9 mouse cellular contexts compared by ENCODE assay signal in genomic region chr9:56727703-56728684, GRCm38 (mm10).
A peak's percentile ranks its signal among the peaks of the same experiment; 100 is the strongest.
DNase-seq lines count a peak whose midpoint lies in the region; ATAC-seq lines count a peak whose summit lies in the region.
"Had no signal": no experiment of that assay in that cellular context is flagged by ENCODE, and none has a peak within 500 bp of the region (broad histone marks: within the 10 kb centered on the region; RNA-seq: fewer than 3 reads in every experiment).

No protein-coding gene starts in this region.

- WGBS in forebrain, embryonic 10.5 days: 61% methylated on average over 15 of the region's 15 CpGs
- WGBS in forebrain, embryonic 11.5 days: 53% methylated on average over 15 of the region's 15 CpGs
- 27% methylated on average over 15 of the region's 15 CpGs for WGBS in forebrain, embryonic 14.5 days
- WGBS in hindbrain, embryonic 16.5 days: 14% methylated on average over 15 of the region's 15 CpGs
- WGBS in midbrain, embryonic 16.5 days: 17% methylated on average over 15 of the region's 15 CpGs

- H3K4me2 ChIP-seq in forebrain, embryonic 11.5 days (ENCODE audit: low read depth, low read length, severe bottlenecking): no peak overlapping the region
- H3K4me2 ChIP-seq in forebrain, embryonic 14.5 days (ENCODE audit: low read length): no peak overlapping the region
- H3K4me2 ChIP-seq in hindbrain, embryonic 16.5 days (ENCODE audit: low read length): peak overlapping the region; percentile 31; the same call in 1 of the 2 replicates
- 0 out of 2 replicates have a peak overlapping the region, but pooled peaks have one; percentile 0 for H3K4me2 ChIP-seq in midbrain, embryonic 16.5 days (ENCODE audit: low read length)
- H3K4me2 ChIP-seq: liver, embryonic 15.5 days had no signal

- peaks cover 33% of the 10 kb centered on the region for H3K4me1 ChIP-seq in forebrain, embryonic 10.5 days
- peaks cover 8% of the 10 kb centered on the region for H3K4me1 ChIP-seq in forebrain, embryonic 11.5 days (replicated peaks; ENCODE audit: control insufficient read depth, insufficient read depth, low read length)
- peaks cover 10% of the 10 kb centered on the region for H3K4me1 ChIP-seq in forebrain, embryonic 14.5 days (ENCODE audit: control insufficient read depth, insufficient read depth, low read length)
- H3K4me1 ChIP-seq in hindbrain, embryonic 16.5 days (ENCODE audit: control insufficient read depth, insufficient read depth, low read depth, low read length): peaks cover 17% of the 10 kb centered on the region
- peaks cover 21% of the 10 kb centered on the region for H3K4me1 ChIP-seq in midbrain, embryonic 16.5 days (ENCODE audit: control insufficient read depth, insufficient read depth, low read length)
- H3K4me1 ChIP-seq: liver, embryonic 15.5 days had no signal

- no peaks in the 10 kb centered on the region for H3K9me3 ChIP-seq in forebrain, embryonic 10.5 days
- no peaks in the 10 kb centered on the region for H3K9me3 ChIP-seq in forebrain, embryonic 11.5 days (ENCODE audit: control insufficient read depth, low read length)
- no peaks in the 10 kb centered on the region for H3K9me3 ChIP-seq in forebrain, embryonic 14.5 days (replicated peaks; ENCODE audit: control insufficient read depth, low read length)
- no peaks in the 10 kb centered on the region for H3K9me3 ChIP-seq in hindbrain, embryonic 16.5 days (ENCODE audit: control insufficient read depth, low read length)
- no peaks in the 10 kb centered on the region for H3K9me3 ChIP-seq in midbrain, embryonic 16.5 days (replicated peaks; ENCODE audit: control insufficient read depth, low read length, poor library complexity, severe bottlenecking)
- H3K9me3 ChIP-seq: liver, embryonic 15.5 days had no signal

- no peaks in the 10 kb centered on the region for H3K36me3 ChIP-seq in forebrain, embryonic 10.5 days (replicated peaks)
- H3K36me3 ChIP-seq in forebrain, embryonic 11.5 days (ENCODE audit: control insufficient read depth, insufficient read depth, low read length): no peaks in the 10 kb centered on the region
- H3K36me3 ChIP-seq in forebrain, embryonic 14.5 days (ENCODE audit: control insufficient read depth, insufficient read depth, low read length): no peaks in the 10 kb centered on the region
- no peaks in the 10 kb centered on the region for H3K36me3 ChIP-seq in hindbrain, embryonic 16.5 days (ENCODE audit: control insufficient read depth, insufficient read depth, low read length)
- H3K36me3 ChIP-seq in midbrain, embryonic 16.5 days (ENCODE audit: control insufficient read depth, insufficient read depth, low read length): no peaks in the 10 kb centered on the region
- H3K36me3 ChIP-seq: liver, embryonic 15.5 days had no signal

- H3K27ac ChIP-seq in forebrain, embryonic 10.5 days: peak overlapping the region; percentile 13; the same call in 1 of the 2 replicates
- H3K27ac ChIP-seq in forebrain, embryonic 11.5 days (ENCODE audit: low read depth, low read length): no peak overlapping the region
- peak overlapping the region; percentile 52; the same call in 1 of the 2 replicates for H3K27ac ChIP-seq in forebrain, embryonic 14.5 days (ENCODE audit: low read depth, low read length)
- peak overlapping the region; percentile 75 for H3K27ac ChIP-seq in hindbrain, embryonic 16.5 days (ENCODE audit: low read depth, low read length)
- peak overlapping the region; percentile 66 for H3K27ac ChIP-seq in midbrain, embryonic 16.5 days (ENCODE audit: low read length)
- H3K27ac ChIP-seq: liver, embryonic 15.5 days had no signal

- no peak for DNase-seq in forebrain, embryonic 10.5 days (ENCODE audit: extremely low spot score, low spot score)
- no peak for DNase-seq in forebrain, embryonic 11.5 days (ENCODE audit: low spot score)
- DNase-seq in MN1 (ENCODE audit: low spot score): peak; percentile 91
- DNase-seq in forebrain, embryonic 14.5 days (ENCODE audit: low spot score): peak; percentile 75
- DNase-seq in thymus, postnatal 10 days (ENCODE audit: low spot score in 2 of 2): no peak

- no peak for ATAC-seq in forebrain, embryonic 11.5 days (replicated peaks; ENCODE audit: low FRiP score)
- peak; percentile 50 for ATAC-seq in forebrain, embryonic 14.5 days
- peak; percentile 38 for ATAC-seq in hindbrain, embryonic 16.5 days
- peak; percentile 57 for ATAC-seq in midbrain, embryonic 16.5 days
- ATAC-seq in erythroid progenitor cell, adult 5-6 weeks (replicated peaks; ENCODE audit: low FRiP score, poor library complexity, severe bottlenecking): no peak

- H3K27me3 ChIP-seq in forebrain, embryonic 10.5 days (ENCODE audit: poor library complexity, severe bottlenecking): peaks cover 14% of the 10 kb centered on the region
- no peaks in the 10 kb centered on the region for H3K27me3 ChIP-seq in forebrain, embryonic 11.5 days (ENCODE audit: control insufficient read depth, insufficient read depth, low read length)
- H3K27me3 ChIP-seq in forebrain, embryonic 14.5 days (replicated peaks; ENCODE audit: control insufficient read depth, insufficient read depth, low read length): 0 out of 2 replicates have a peak, but pooled peaks cover 18% of the 10 kb centered on the region
- H3K27me3 ChIP-seq in hindbrain, embryonic 16.5 days (replicated peaks; ENCODE audit: control insufficient read depth, insufficient read depth, low read length): no peaks in the 10 kb centered on the region; the same call in none of the 2 replicates
- 0 out of 2 replicates have a peak, but pooled peaks cover 3% of the 10 kb centered on the region for H3K27me3 ChIP-seq in midbrain, embryonic 16.5 days (ENCODE audit: control insufficient read depth, insufficient read depth, low read depth, low read length)
- H3K27me3 ChIP-seq: liver, embryonic 15.5 days had no signal

- H3K9ac ChIP-seq in forebrain, embryonic 11.5 days (ENCODE audit: low read length): no peak overlapping the region
- no peak overlapping the region for H3K9ac ChIP-seq in forebrain, embryonic 14.5 days (ENCODE audit: low read length)
- peak overlapping the region; percentile 8; the same call in 1 of the 2 replicates for H3K9ac ChIP-seq in hindbrain, embryonic 16.5 days (ENCODE audit: low read depth, low read length)
- no peak overlapping the region for H3K9ac ChIP-seq in midbrain, embryonic 16.5 days (ENCODE audit: low read depth, low read length)
- H3K9ac ChIP-seq: liver, embryonic 15.5 days had no signal

- H3K4me3 ChIP-seq in forebrain, embryonic 10.5 days: no peak overlapping the region
- H3K4me3 ChIP-seq in forebrain, embryonic 11.5 days (ENCODE audit: low read depth, low read length): no peak overlapping the region
- H3K4me3 ChIP-seq in forebrain, embryonic 14.5 days (ENCODE audit: low read depth, low read length): no peak overlapping the region
- H3K4me3 ChIP-seq in hindbrain, embryonic 16.5 days (ENCODE audit: low read length): no peak overlapping the region
- no peak overlapping the region for H3K4me3 ChIP-seq in midbrain, embryonic 16.5 days (ENCODE audit: low read depth, low read length)
- H3K4me3 ChIP-seq: liver, embryonic 15.5 days had no signal

Comparison
In these comparisons a context has a peak if more than half of its experiments do, and no peak if none do; other contexts are left out.
1. DNase-seq: peak in MN1 (single experiment) and forebrain, embryonic 14.5 days (single experiment); none in forebrain, embryonic 10.5 days (single experiment), forebrain, embryonic 11.5 days (single experiment) and thymus, postnatal 10 days (0 of 2).
2. ATAC-seq: peak in forebrain, embryonic 14.5 days (single experiment), hindbrain, embryonic 16.5 days (single experiment) and midbrain, embryonic 16.5 days (single experiment); none in forebrain, embryonic 11.5 days (single experiment) and erythroid progenitor cell, adult 5-6 weeks (single experiment).
3. H3K4me2 ChIP-seq: peak in hindbrain, embryonic 16.5 days (single experiment) and midbrain, embryonic 16.5 days (single experiment); none in forebrain, embryonic 11.5 days (single experiment) and forebrain, embryonic 14.5 days (single experiment).